Mouse (Mus musculus) heart, embryonic 14.5 days (tissue): ENCODE measurements around the gene Pcgf2. TPM values are rescaled to one million over a fixed set of nuclear protein-coding genes. Genes with fewer than 3 reads are reported as not detected.

ENCODE experiments used
- ATAC-seq: fragments of 200-750 bp; cut with Nextera tagmentation; 2 replicates; pipeline ENCODE4 v1.8.0; 2017; ENCODE audit warnings: low read depth, moderate TSS enrichment; ENCODE audit not compliant: insufficient number of reproducible peaks, insufficient read depth, low FRiP score
- H3K27ac ChIP-seq, 2 experiments: fragments of 200-500 bp in 1 of 2; fragments of 300-500 bp in 1 of 2; sonication (generic) in 1 of 2; replicated peaks in 1 of 2; 2 replicates each; pipeline ENCODE4 v1.5.1; 2012 to 2014; ENCODE audit warnings: low read depth in 2 of 2, low read length in 2 of 2, control low read depth in 1 of 2, mild to moderate bottlenecking in 1 of 2, mixed read lengths in 1 of 2; ENCODE audit not compliant: control insufficient read depth in 1 of 2, insufficient read depth in 1 of 2
- H3K27me3 ChIP-seq: fragments of 300-500 bp; sonication (generic); 2 replicates; pipeline ENCODE4 v1.6.1; 2014; ENCODE audit warnings: mild to moderate bottlenecking, low read length, control low read depth; ENCODE audit not compliant: control insufficient read depth, insufficient read depth
- H3K36me3 ChIP-seq: fragments of 300-500 bp; sonication (generic); 2 replicates; pipeline ENCODE4 v1.6.1; 2014; ENCODE audit warnings: mild to moderate bottlenecking, control low read depth, low read length, mixed read lengths; ENCODE audit not compliant: control insufficient read depth, insufficient read depth
- H3K4me1 ChIP-seq, 2 experiments: fragments of 200-500 bp in 1 of 2; fragments of 300-500 bp in 1 of 2; sonication (generic) in 1 of 2; 2 replicates each; pipeline ENCODE4 v1.6.1; 2012 to 2014; ENCODE audit warnings: low read length in 2 of 2, control low read depth in 1 of 2, mixed read lengths in 1 of 2; ENCODE audit not compliant: control insufficient read depth in 2 of 2, insufficient read depth in 2 of 2
- H3K4me2 ChIP-seq: fragments of 300-500 bp; sonication (generic); 2 replicates; pipeline ENCODE4 v1.6.1; 2014; ENCODE audit warnings: mild to moderate bottlenecking, low read length
- H3K4me3 ChIP-seq, 2 experiments: fragments of 200-500 bp in 1 of 2; fragments of 300-500 bp in 1 of 2; sonication (generic) in 1 of 2; 2 replicates each; pipeline ENCODE4 v1.5.1; 2012 to 2014; ENCODE audit warnings: low read length in 2 of 2, mild to moderate bottlenecking in 2 of 2, control low read depth in 1 of 2, low read depth in 1 of 2, moderate library complexity in 1 of 2; ENCODE audit not compliant: control insufficient read depth in 1 of 2, insufficient read depth in 1 of 2
- H3K9ac ChIP-seq: fragments of 300-500 bp; sonication (generic); 2 replicates; pipeline ENCODE4 v1.6.1; 2014; ENCODE audit warnings: mild to moderate bottlenecking, low read length
- H3K9me3 ChIP-seq: fragments of 300-500 bp; sonication (generic); 2 replicates; pipeline ENCODE4 v1.6.1; 2016; ENCODE audit warnings: low read length, control low read depth; ENCODE audit not compliant: control insufficient read depth
- WGBS: fragments of 180-500 bp; shearing (Covaris S2); extraction: QIAGEN DNeasy Blood & Tissue Kit; methylation state at CpG from one replicate; pipeline ENCODE4 v1.1.7; 2014; 5-methylcytosine and 5-hydroxymethylcytosine counted together
- microRNA-seq: library from miRNA; unstranded; fragments of <30 nt; microRNA quantifications from one replicate; pipeline ENCODE4, GENCODE M21; 2016
- polyA plus RNA-seq: library from polyadenylated mRNA; unstranded; fragments of >200 nt; fragmentation: Nextera tagmentation; extraction: Ambion mirVana; gene quantifications from 2 replicates; pipeline ENCODE4 v1.2.1, GENCODE M21; 2014

Gene Pcgf2
- polyA plus RNA-seq, 1 experiment from 2014 or later, result 12.5 TPM

DNA sequence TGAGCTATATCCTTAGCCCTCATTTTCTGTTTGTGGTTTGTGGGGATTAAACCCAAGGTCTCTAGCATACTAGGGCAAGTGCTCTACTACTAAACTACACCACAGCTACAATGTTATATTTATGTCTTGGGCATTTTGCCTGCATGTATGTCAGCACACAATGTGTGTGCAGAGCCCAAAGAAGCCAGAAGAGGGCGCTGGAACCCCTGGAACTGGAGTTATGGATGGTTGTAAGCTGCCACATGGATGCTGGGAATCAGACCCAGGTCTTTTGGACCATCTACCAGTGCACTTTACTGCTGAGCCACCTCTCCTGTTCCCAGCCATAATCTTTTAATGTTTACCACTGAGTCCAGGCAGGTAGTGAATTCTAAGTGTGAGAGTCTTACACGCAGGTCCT is 57.6 kb downstream of the Pcgf2 start:
- Histone ChIP-seq H3K27me3 (no peaks in the 10 kb centered on the region), H3K27ac (no peak overlapping the region), H3K9ac (no peak overlapping the region), H3K9me3 (no peaks in the 10 kb centered on the region; the same call in 1 of the 2 replicates), H3K4me1 (no peaks in the 10 kb centered on the region), H3K4me2 (no peak overlapping the region), H3K4me3 (no peak overlapping the region), H3K36me3 (no peaks in the 10 kb centered on the region)
- WGBS, result 51% methylated on average over 2 of the region's 2 CpGs
- ATAC-seq, result no peak

DNA sequence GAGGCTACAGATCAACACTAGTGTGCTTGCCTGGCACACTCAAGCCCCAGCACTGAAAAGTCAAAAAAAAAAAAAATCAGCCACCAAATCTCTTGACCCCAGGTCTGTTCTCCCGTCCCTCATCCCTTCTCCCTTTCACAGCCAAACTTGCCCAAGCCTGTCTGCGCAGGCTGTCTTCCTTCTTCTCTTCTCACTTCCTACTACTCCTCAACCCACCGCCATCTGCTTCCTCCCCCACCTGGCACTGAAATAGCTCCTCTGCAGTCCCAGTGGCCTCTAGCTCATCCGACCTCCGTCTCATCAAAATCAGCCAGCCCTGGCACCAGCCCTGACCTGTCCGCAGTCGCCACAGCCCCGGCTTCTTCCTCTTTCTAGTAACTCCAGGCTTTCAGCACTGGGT is 58.6 kb downstream of the Pcgf2 start:
- 49% methylated on average over 8 of the region's 8 CpGs for WGBS
- no peaks in the 10 kb centered on the region for H3K36me3 ChIP-seq
- H3K27me3 ChIP-seq, result no peaks in the 10 kb centered on the region
- no peak overlapping the region for H3K27ac ChIP-seq
- no peak overlapping the region for H3K9ac ChIP-seq
- no peak for ATAC-seq
- H3K4me1 ChIP-seq, result no peaks in the 10 kb centered on the region
- no peak overlapping the region for H3K4me3 ChIP-seq
- no peaks in the 10 kb centered on the region; the same call in 1 of the 2 replicates for H3K9me3 ChIP-seq
- no peak overlapping the region for H3K4me2 ChIP-seq

Small RNA genes within 50 kb of the gene (microRNA-seq; reads per million reads assigned to microRNA genes)
- gene Gm24158, result not detected
- gene Mir6927, result 1.1 reads per million
- not detected for gene Mir8102

Other genes with a start within 250 kb of the Pcgf2 start
- 0.19 TPM in 1 of 2 replicates, not detected in the other for gene 4933428G20Rik, start 200.2 kb downstream of the Pcgf2 start, polyA plus RNA-seq
- gene Srcin1, start 124.3 kb downstream of the Pcgf2 start, polyA plus RNA-seq, result 0.22 TPM in 1 of 2 replicates, not detected in the other
- gene Epop, start 70.8 kb downstream of the Pcgf2 start, polyA plus RNA-seq, result 0.77 and 1.00 TPM in 2 replicates
- 3.2 and 3.3 TPM in 2 replicates for gene Mllt6, start 37.1 kb downstream of the Pcgf2 start, polyA plus RNA-seq
- gene Cisd3, start 14.7 kb downstream of the Pcgf2 start, polyA plus RNA-seq, result 52.6 and 63.2 TPM in 2 replicates
- gene Psmb3, start 2.9 kb upstream of the Pcgf2 start, polyA plus RNA-seq, result 430 and 441 TPM in 2 replicates
- gene Pip4k2b, start 44.2 kb upstream of the Pcgf2 start, polyA plus RNA-seq, result 0.80 and 1.1 TPM in 2 replicates
- gene Cwc25, start 66.1 kb upstream of the Pcgf2 start, polyA plus RNA-seq, result 9.0 and 9.8 TPM in 2 replicates
- gene 1700001P01Rik, start 75.4 kb upstream of the Pcgf2 start, polyA plus RNA-seq, result not detected in 2 replicates
- 499 and 536 TPM in 2 replicates for gene Rpl23, start 81.9 kb upstream of the Pcgf2 start, polyA plus RNA-seq
- 26.5 and 28.1 TPM in 2 replicates for gene Lasp1, start 98.5 kb upstream of the Pcgf2 start, polyA plus RNA-seq
- gene B230217C12Rik, start 140.3 kb upstream of the Pcgf2 start, polyA plus RNA-seq, result 4.2 and 5.5 TPM in 2 replicates
- gene Fbxo47, start 183.7 kb upstream of the Pcgf2 start, polyA plus RNA-seq, result 1.2 and 1.5 TPM in 2 replicates